Mouse (Mus musculus) ES-E14 (cell line): ENCODE data around the gene Mmgt2. TPM values are rescaled to one million over a fixed set of nuclear protein-coding genes. Genes with fewer than 3 reads are reported as not detected.

ENCODE experiments used
- DNase-seq: peaks from one replicate; pipeline ENCODE4 v3.0.0-alpha.2; 2013; ENCODE audit warnings: low read depth, low spot score
- H3K27ac ChIP-seq: 2 replicates; pipeline ENCODE4 v1.5.1; 2012; ENCODE audit warnings: low read depth, mild to moderate bottlenecking, low read length, moderate library complexity, mixed read lengths; ENCODE audit not compliant: poor library complexity, insufficient read depth, severe bottlenecking
- H3K36me3 ChIP-seq: 2 replicates; pipeline ENCODE4 v1.6.1; 2012; ENCODE audit warnings: mild to moderate bottlenecking, low read length, moderate library complexity, mixed read lengths; ENCODE audit not compliant: control insufficient read depth, poor library complexity, insufficient read depth, severe bottlenecking
- H3K4me1 ChIP-seq, 2 experiments: fragments of 150-350 bp in 1 of 2; sonication (generic) in 1 of 2; 2 replicates each; pipeline ENCODE4 v1.6.1; 2012; ENCODE audit warnings: low read length in 2 of 2, mild to moderate bottlenecking in 1 of 2, mixed read lengths in 1 of 2; ENCODE audit not compliant: control insufficient read depth in 2 of 2, insufficient read depth in 2 of 2, poor library complexity in 1 of 2
- H3K4me3 ChIP-seq, 2 experiments: fragments of 150-350 bp in 1 of 2; sonication (generic) in 1 of 2; 2 replicates each; pipeline ENCODE4 v1.5.1; 2012; ENCODE audit warnings: low read length in 2 of 2, low read depth in 1 of 2, mild to moderate bottlenecking in 1 of 2, mixed read lengths in 1 of 2; ENCODE audit not compliant: insufficient read depth in 1 of 2, poor library complexity in 1 of 2, severe bottlenecking in 1 of 2
- H3K9ac ChIP-seq: 2 replicates; pipeline ENCODE4 v1.6.1; 2012; ENCODE audit warnings: low read depth, mild to moderate bottlenecking, low read length, mixed read lengths; ENCODE audit not compliant: poor library complexity, insufficient read depth, severe bottlenecking
- H3K9me3 ChIP-seq: fragments of 150-350 bp; sonication (generic); 2 replicates; pipeline ENCODE4 v1.6.1; 2012; ENCODE audit warnings: low read depth, mild to moderate bottlenecking, low read length; ENCODE audit not compliant: control insufficient read depth, insufficient read depth
- CHD2 ChIP-seq: IDR thresholded peaks from 2 replicates; pipeline ENCODE4 v1.6.1; 2014; ENCODE audit warnings: mild to moderate bottlenecking, low read depth, low read length, inconsistent platforms
- HCFC1 ChIP-seq: IDR thresholded peaks from 2 replicates; pipeline ENCODE4 v1.6.1; 2012; ENCODE audit warnings: low read length, inconsistent platforms, borderline replicate concordance; ENCODE audit not compliant: insufficient read depth
- MAFK ChIP-seq: IDR thresholded peaks from 2 replicates; pipeline ENCODE4 v1.6.1; 2014; ENCODE audit warnings: mild to moderate bottlenecking, low read depth, low read length, inconsistent platforms; ENCODE audit not compliant: insufficient read depth
- ZC3H11A ChIP-seq: IDR thresholded peaks from 2 replicates; pipeline ENCODE4 v1.6.1; 2012; ENCODE audit warnings: low read depth, mild to moderate bottlenecking, inconsistent platforms, low read length, borderline replicate concordance
- ZNF384 ChIP-seq: IDR thresholded peaks from 2 replicates; pipeline ENCODE4 v1.6.1; 2012; ENCODE audit warnings: low read depth, low read length, inconsistent platforms
- in situ Hi-C, 2 experiments: fragments of 600-800 bp; cut with MboI; formaldehyde crosslinking; loops; one replicate each; pipeline ENCODE4 v1.15.1; 2025; ENCODE audit warnings: low sequenced_read_pairs in 2 of 2, inconsistent platforms in 1 of 2; ENCODE audit not compliant: unreplicated experiment in 2 of 2
- total RNA-seq: library from RNA; depleted of rRNA; stranded (reverse); fragments of 300-350 nt; gene quantifications from 2 replicates; pipeline ENCODE4 v1.2.3, GENCODE M21; 2012

The Mmgt2 gene
- total RNA-seq, 1 experiment = 11.4 TPM

- H3K4me3 ChIP-seq = peak overlapping the region; percentile 77 to 98
- in situ Hi-C loops = no loop called here
- DNase-seq = no peak
- H3K27ac ChIP-seq = peak overlapping the region; percentile 95
- no peak for TF ChIP-seq ZNF384
- TF ChIP-seq CHD2 = 0 out of 2 replicates have a peak, but pooled peaks have one; percentile 3
- peak overlapping the region; percentile 100 for H3K9ac ChIP-seq
- no peaks in the 10 kb centered on the region for H3K9me3 ChIP-seq
- H3K36me3 ChIP-seq = peaks cover 47% of the 10 kb centered on the region
- peaks cover 0 to 13% of the 10 kb centered on the region in 2 experiments; a peak in 2 of 4 replicates for H3K4me1 ChIP-seq
These were observed 45.0 kb upstream of the Mmgt2 start for GRCm38 (mm10) chr11:62603312-62604056.

GRCm38 (mm10) chr11:62604123-62604706, 44.2 kb upstream of the Mmgt2 start:
- TF ChIP-seq ZC3H11A = no peak
- TF ChIP-seq CHD2 = no peak
- no peak for TF ChIP-seq HCFC1
- TF ChIP-seq ZNF384 = no peak
- TF ChIP-seq MAFK = no peak
- Histone ChIP-seq H3K27ac (peak overlapping the region; percentile 95; the same call in 1 of the 2 replicates), H3K9ac (peak overlapping the region; percentile 100), H3K9me3 (no peaks in the 10 kb centered on the region), H3K4me1 (peaks cover 0 to 15% of the 10 kb centered on the region in 2 experiments; a peak in 2 of 4 replicates), H3K36me3 (peaks cover 47% of the 10 kb centered on the region), H3K4me3 (peak overlapping the region; percentile 77 to 98)
- in situ Hi-C loops = no loop called here
- no peak for DNase-seq

- in situ Hi-C loops = no loop called here
- Histone ChIP-seq H3K9ac (peak overlapping the region; percentile 100), H3K4me3 (peak overlapping the region; percentile 77 to 98), H3K9me3 (no peaks in the 10 kb centered on the region), H3K36me3 (peaks cover 47% of the 10 kb centered on the region), H3K4me1 (peaks cover 0 to 15% of the 10 kb centered on the region in 2 experiments; a peak in 2 of 4 replicates), H3K27ac (peak overlapping the region; percentile 76; the same call in 1 of the 2 replicates)
- no peak for DNase-seq
- TF ChIP-seq CHD2 (peak; percentile 5; the same call in 1 of the 2 replicates), MAFK (no peak), ZC3H11A (no peak)
These were observed 43.4 kb upstream of the Mmgt2 start for GRCm38 (mm10) chr11:62604886-62605618.

GRCm38 (mm10) chr11:62605619-62606298, 42.7 kb upstream of the Mmgt2 start:
- DNase-seq = no peak
- peaks cover 0 to 15% of the 10 kb centered on the region in 2 experiments; a peak in 2 of 4 replicates for H3K4me1 ChIP-seq
- H3K4me3 ChIP-seq = peak overlapping the region in 1 of 2 experiments; percentile 98; a peak in 2 of 4 replicates
- H3K9ac ChIP-seq = peak overlapping the region; percentile 100
- 0 out of 2 replicates have a peak overlapping the region, but pooled peaks have one; percentile 32 for H3K27ac ChIP-seq
- in situ Hi-C loops = no loop called here
- peaks cover 47% of the 10 kb centered on the region for H3K36me3 ChIP-seq
- H3K9me3 ChIP-seq = no peaks in the 10 kb centered on the region
- TF ChIP-seq ZNF384 (no peak), HCFC1 (0 out of 2 replicates have a peak, but pooled peaks have one; percentile 54), ZC3H11A (no peak), CHD2 (peak; percentile 8; the same call in 1 of the 2 replicates), MAFK (no peak)
